Mouse (Mus musculus): ENCODE data around the gene Sdk2. TPM values are rescaled to one million over a fixed set of nuclear protein-coding genes. Genes with fewer than 3 reads are reported as not detected.

Gene Sdk2
- polyA plus RNA-seq, 1 experiment from 2014 or later: 1.1 TPM

- H3K4me3 ChIP-seq: no peak overlapping the region
- H3K27me3 ChIP-seq (replicated peaks): no peaks in the 10 kb centered on the region
- H3K4me2 ChIP-seq: no peak overlapping the region
- H3K4me1 ChIP-seq: no peaks in the 10 kb centered on the region
- ATAC-seq: no peak
- no peaks in the 10 kb centered on the region for H3K36me3 ChIP-seq
- H3K9ac ChIP-seq: no peak overlapping the region
- no peaks in the 10 kb centered on the region for H3K9me3 ChIP-seq (replicated peaks)
- no peak overlapping the region for H3K27ac ChIP-seq
- 82% methylated on average over 6 of the region's 6 CpGs for WGBS (ENCODE audit: insufficient replicate concordance)
These were observed 185.0 kb downstream of the Sdk2 start for GRCm38 (mm10) chr11:113881864-113882263.

- no peaks in the 10 kb centered on the region for H3K36me3 ChIP-seq
- 71% methylated on average over 8 of the region's 8 CpGs for WGBS (ENCODE audit: insufficient replicate concordance)
- H3K27ac ChIP-seq: no peak overlapping the region
- H3K9ac ChIP-seq: no peak overlapping the region
- no peaks in the 10 kb centered on the region for H3K4me1 ChIP-seq
- no peak overlapping the region for H3K4me3 ChIP-seq
- H3K4me2 ChIP-seq: no peak overlapping the region
- no peak for ATAC-seq
- H3K9me3 ChIP-seq (replicated peaks): no peaks in the 10 kb centered on the region
- H3K27me3 ChIP-seq (replicated peaks): no peaks in the 10 kb centered on the region
These were observed 199.8 kb downstream of the Sdk2 start for GRCm38 (mm10) chr11:113867066-113867465.

- Histone ChIP-seq H3K4me1 (no peaks in the 10 kb centered on the region), H3K36me3 (no peaks in the 10 kb centered on the region), H3K27ac (no peak overlapping the region), H3K9ac (no peak overlapping the region), H3K4me3 (no peak overlapping the region), H3K27me3 (replicated peaks) (no peaks in the 10 kb centered on the region), H3K9me3 (replicated peaks) (no peaks in the 10 kb centered on the region), H3K4me2 (no peak overlapping the region)
- 35% methylated on average over 8 of the region's 8 CpGs for WGBS (ENCODE audit: insufficient replicate concordance)
- ATAC-seq: peak; percentile 63
These were observed 201.2 kb downstream of the Sdk2 start for GRCm38 (mm10) chr11:113865627-113866026.

GRCm38 (mm10) chr11:113863408-113863807, 203.4 kb downstream of the Sdk2 start:
- ATAC-seq: no peak
- Histone ChIP-seq H3K27ac (no peak overlapping the region), H3K9ac (no peak overlapping the region), H3K36me3 (no peaks in the 10 kb centered on the region), H3K9me3 (replicated peaks) (no peaks in the 10 kb centered on the region), H3K4me2 (no peak overlapping the region), H3K27me3 (replicated peaks) (no peaks in the 10 kb centered on the region), H3K4me3 (no peak overlapping the region), H3K4me1 (no peaks in the 10 kb centered on the region)
- WGBS (ENCODE audit: insufficient replicate concordance): 61% methylated on average over 5 of the region's 5 CpGs

GRCm38 (mm10) chr11:113855661-113856060, 211.2 kb downstream of the Sdk2 start:
- H3K9ac ChIP-seq: no peak overlapping the region
- H3K9me3 ChIP-seq (replicated peaks): no peaks in the 10 kb centered on the region
- no peaks in the 10 kb centered on the region for H3K36me3 ChIP-seq
- H3K4me2 ChIP-seq: no peak overlapping the region
- H3K4me1 ChIP-seq: no peaks in the 10 kb centered on the region
- no peak overlapping the region for H3K27ac ChIP-seq
- H3K27me3 ChIP-seq (replicated peaks): no peaks in the 10 kb centered on the region
- WGBS (ENCODE audit: insufficient replicate concordance): 65% methylated on average over 13 of the region's 13 CpGs
- no peak overlapping the region for H3K4me3 ChIP-seq
- no peak for ATAC-seq

- H3K9ac ChIP-seq: no peak overlapping the region
- no peaks in the 10 kb centered on the region for H3K27me3 ChIP-seq (replicated peaks)
- H3K4me2 ChIP-seq: no peak overlapping the region
- WGBS (ENCODE audit: insufficient replicate concordance): 73% methylated on average over 8 of the region's 8 CpGs
- H3K27ac ChIP-seq: no peak overlapping the region
- no peaks in the 10 kb centered on the region for H3K36me3 ChIP-seq
- H3K4me3 ChIP-seq: no peak overlapping the region
- no peaks in the 10 kb centered on the region for H3K4me1 ChIP-seq
- H3K9me3 ChIP-seq (replicated peaks): no peaks in the 10 kb centered on the region
- ATAC-seq: no peak
These were observed 215.1 kb downstream of the Sdk2 start for GRCm38 (mm10) chr11:113851750-113852149.

- Histone ChIP-seq H3K4me2 (no peak overlapping the region), H3K4me3 (no peak overlapping the region), H3K9ac (no peak overlapping the region), H3K27me3 (replicated peaks) (no peaks in the 10 kb centered on the region), H3K36me3 (no peaks in the 10 kb centered on the region), H3K4me1 (no peaks in the 10 kb centered on the region), H3K27ac (no peak overlapping the region), H3K9me3 (replicated peaks) (no peaks in the 10 kb centered on the region)
- ATAC-seq: no peak
- 47% methylated on average over 7 of the region's 7 CpGs for WGBS (ENCODE audit: insufficient replicate concordance)
These were observed 217.5 kb downstream of the Sdk2 start for GRCm38 (mm10) chr11:113849322-113849721.

GRCm38 (mm10) chr11:113843920-113844319, 222.9 kb downstream of the Sdk2 start:
- no peaks in the 10 kb centered on the region for H3K27me3 ChIP-seq (replicated peaks)
- no peaks in the 10 kb centered on the region for H3K36me3 ChIP-seq
- no peaks in the 10 kb centered on the region for H3K4me1 ChIP-seq
- H3K4me2 ChIP-seq: no peak overlapping the region
- H3K4me3 ChIP-seq: no peak overlapping the region
- ATAC-seq: no peak
- no peak overlapping the region for H3K27ac ChIP-seq
- no peak overlapping the region for H3K9ac ChIP-seq
- no peaks in the 10 kb centered on the region for H3K9me3 ChIP-seq (replicated peaks)
- 65% methylated on average over 6 of the region's 6 CpGs for WGBS (ENCODE audit: insufficient replicate concordance)

- no peaks in the 10 kb centered on the region for H3K9me3 ChIP-seq (replicated peaks)
These were observed 224.0 kb downstream of the Sdk2 start for GRCm38 (mm10) chr11:113842879-113843278.

GRCm38 (mm10) chr11:113831608-113832007, 235.2 kb downstream of the Sdk2 start:
- 79% methylated on average over 6 of the region's 6 CpGs for WGBS (ENCODE audit: insufficient replicate concordance)
- Histone ChIP-seq H3K9me3 (replicated peaks) (no peaks in the 10 kb centered on the region), H3K27ac (no peak overlapping the region), H3K4me1 (no peaks in the 10 kb centered on the region), H3K4me2 (no peak overlapping the region), H3K4me3 (no peak overlapping the region), H3K9ac (no peak overlapping the region), H3K27me3 (replicated peaks) (peaks cover 19% of the 10 kb centered on the region), H3K36me3 (no peaks in the 10 kb centered on the region)
- no peak for ATAC-seq

More at GRCm38 (mm10) chr11:113842879-113843278, 224.0 kb downstream of the Sdk2 start:
- no peak for ATAC-seq
- Histone ChIP-seq H3K27ac (no peak overlapping the region), H3K4me2 (no peak overlapping the region), H3K27me3 (replicated peaks) (no peaks in the 10 kb centered on the region), H3K36me3 (no peaks in the 10 kb centered on the region), H3K9ac (no peak overlapping the region), H3K4me3 (no peak overlapping the region), H3K4me1 (no peaks in the 10 kb centered on the region)
- 73% methylated on average over 11 of the region's 11 CpGs for WGBS (ENCODE audit: insufficient replicate concordance)

- WGBS (ENCODE audit: insufficient replicate concordance): 36% methylated on average over 24 of the region's 24 CpGs
These were observed 238.7 kb downstream of the Sdk2 start for GRCm38 (mm10) chr11:113828081-113828554.

GRCm38 (mm10) chr11:113820005-113820404, 246.8 kb downstream of the Sdk2 start:
- Histone ChIP-seq H3K9ac (no peak overlapping the region), H3K36me3 (no peaks in the 10 kb centered on the region), H3K4me2 (no peak overlapping the region), H3K27me3 (replicated peaks) (peaks cover 30% of the 10 kb centered on the region), H3K9me3 (replicated peaks) (no peaks in the 10 kb centered on the region), H3K4me3 (no peak overlapping the region), H3K4me1 (no peaks in the 10 kb centered on the region), H3K27ac (no peak overlapping the region)
- no peak for ATAC-seq
- 62% methylated on average over 10 of the region's 10 CpGs for WGBS (ENCODE audit: insufficient replicate concordance)

More at GRCm38 (mm10) chr11:113828081-113828554, 238.7 kb downstream of the Sdk2 start:
- no peak overlapping the region for H3K4me2 ChIP-seq
- H3K27me3 ChIP-seq (replicated peaks): peaks cover 23% of the 10 kb centered on the region
- no peaks in the 10 kb centered on the region for H3K4me1 ChIP-seq
- no peaks in the 10 kb centered on the region for H3K9me3 ChIP-seq (replicated peaks)
- H3K9ac ChIP-seq: no peak overlapping the region
- no peaks in the 10 kb centered on the region for H3K36me3 ChIP-seq
- H3K4me3 ChIP-seq: no peak overlapping the region
- ATAC-seq: no peak
- H3K27ac ChIP-seq: no peak overlapping the region

GRCm38 (mm10) chr11:113819001-113819400, 247.8 kb downstream of the Sdk2 start:
- no peaks in the 10 kb centered on the region for H3K9me3 ChIP-seq (replicated peaks)
- H3K27me3 ChIP-seq (replicated peaks): peaks cover 34% of the 10 kb centered on the region
- H3K4me1 ChIP-seq: no peaks in the 10 kb centered on the region
- no peak overlapping the region for H3K4me3 ChIP-seq
- no peak for ATAC-seq
- H3K9ac ChIP-seq: no peak overlapping the region
- WGBS (ENCODE audit: insufficient replicate concordance): 21% methylated on average over 1 of the region's 1 CpGs
- no peak overlapping the region for H3K4me2 ChIP-seq
- no peaks in the 10 kb centered on the region for H3K36me3 ChIP-seq
- no peak overlapping the region for H3K27ac ChIP-seq

All from liver, embryonic 12.5 days (tissue).